Mouse (Mus musculus) MEL (cell line): ENCODE results near the gene Scaf4. TPM values are rescaled to one million over a fixed set of nuclear protein-coding genes. Genes with fewer than 3 reads are reported as not detected.
A peak's percentile ranks its signal among the peaks of the same experiment; 100 is the strongest.

Source experiments
- DNase-seq: peaks from one replicate; pipeline ENCODE4 v3.0.0; 2011; ENCODE audit warnings: low read depth, low spot score
- H3K27ac ChIP-seq: 2 replicates; pipeline ENCODE4 v1.5.1; 2012; ENCODE audit warnings: low read depth, mild to moderate bottlenecking, control low read depth, low read length, moderate library complexity; ENCODE audit not compliant: control insufficient read depth
- H3K27me3 ChIP-seq, 2 experiments: fragments of 150-350 bp in 1 of 2; sonication (generic) in 1 of 2; 2 replicates each; pipeline ENCODE4 v1.6.1; 2012; ENCODE audit warnings: low read length in 2 of 2, mild to moderate bottlenecking in 2 of 2, improper control_type of control experiment in 1 of 2, moderate library complexity in 1 of 2; ENCODE audit not compliant: insufficient read depth in 2 of 2, control insufficient read depth in 1 of 2
- H3K36me3 ChIP-seq, 2 experiments: 2 replicates each; pipeline ENCODE4 v1.6.1; 2012 to 2014; ENCODE audit warnings: low read length in 2 of 2, improper control_type of control experiment in 1 of 2, inconsistent platforms in 1 of 2, mild to moderate bottlenecking in 1 of 2; ENCODE audit not compliant: insufficient read depth in 2 of 2, control insufficient read depth in 1 of 2
- H3K4me1 ChIP-seq, 2 experiments: fragments of 150-350 bp in 1 of 2; sonication (generic) in 1 of 2; 2 replicates each; pipeline ENCODE4 v1.6.1; 2012; ENCODE audit warnings: low read length in 2 of 2, improper control_type of control experiment in 1 of 2, mild to moderate bottlenecking in 1 of 2; ENCODE audit not compliant: insufficient read depth in 2 of 2, control insufficient read depth in 1 of 2
- H3K4me3 ChIP-seq, 2 experiments: fragments of 150-350 bp in 1 of 2; sonication (generic) in 1 of 2; 2 replicates each; pipeline ENCODE4 v1.5.1; 2012; ENCODE audit warnings: low read depth in 2 of 2, low read length in 2 of 2, mild to moderate bottlenecking in 2 of 2, moderate library complexity in 2 of 2, control low read depth in 1 of 2, improper control_type of control experiment in 1 of 2; ENCODE audit not compliant: control insufficient read depth in 1 of 2, insufficient read depth in 1 of 2
- H3K79me2 ChIP-seq: 2 replicates; pipeline ENCODE4 v1.6.1; 2012; ENCODE audit warnings: mild to moderate bottlenecking, low read length, moderate library complexity; ENCODE audit not compliant: control insufficient read depth, poor library complexity, insufficient read depth
- H3K9ac ChIP-seq: 2 replicates; pipeline ENCODE4 v1.6.1; 2012; ENCODE audit warnings: low read depth, mild to moderate bottlenecking, control low read depth, low read length, moderate library complexity; ENCODE audit not compliant: control insufficient read depth, poor library complexity, severe bottlenecking
- H3K9me3 ChIP-seq: fragments of 150-350 bp; sonication (generic); replicated peaks from 2 replicates; pipeline ENCODE4 v1.6.1; 2012; ENCODE audit warnings: mild to moderate bottlenecking, low read length, improper control_type of control experiment, moderate library complexity; ENCODE audit not compliant: insufficient read depth
- BHLHE40 ChIP-seq: IDR thresholded peaks from 2 replicates; pipeline ENCODE4 v1.6.1; 2012; ENCODE audit warnings: low read depth, mild to moderate bottlenecking, inconsistent platforms, low read length, improper control_type of control experiment, borderline replicate concordance
- CHD1 ChIP-seq: IDR thresholded peaks from 2 replicates; pipeline ENCODE4 v1.6.1; 2012; ENCODE audit warnings: low read depth, mild to moderate bottlenecking, inconsistent platforms, low read length, improper control_type of control experiment
- CHD2 ChIP-seq: IDR thresholded peaks from 2 replicates; pipeline ENCODE4 v1.6.1; 2011; ENCODE audit warnings: low read length, improper control_type of control experiment
- CTCF ChIP-seq, 3 experiments: IDR thresholded peaks in 2 of 3; conservative IDR thresholded peaks in 1 of 3; 2 replicates each; pipeline ENCODE4 v1.5.1; 2011 to 2012; ENCODE audit warnings: low read length in 3 of 3, low read depth in 2 of 3, mild to moderate bottlenecking in 2 of 3, improper control_type of control experiment in 1 of 3, inconsistent platforms in 1 of 3, mixed read lengths in 1 of 3, moderate library complexity in 1 of 3; ENCODE audit not compliant: control insufficient read depth in 1 of 3, insufficient read depth in 1 of 3, poor library complexity in 1 of 3, severe bottlenecking in 1 of 3
- E2F4 ChIP-seq: IDR thresholded peaks from 2 replicates; pipeline ENCODE4 v1.6.1; 2011; ENCODE audit warnings: low read depth, low read length, improper control_type of control experiment, borderline replicate concordance
- ELF1 ChIP-seq: IDR thresholded peaks from 2 replicates; pipeline ENCODE4 v1.6.1; 2014; ENCODE audit warnings: low read depth, mild to moderate bottlenecking, inconsistent platforms, low read length, improper control_type of control experiment, moderate library complexity
- EP300 ChIP-seq, 2 experiments: IDR thresholded peaks; 2 replicates each; pipeline ENCODE4 v1.6.1; 2011; ENCODE audit warnings: improper control_type of control experiment in 2 of 2, low read length in 2 of 2, low read depth in 1 of 2, mild to moderate bottlenecking in 1 of 2
- GABPA ChIP-seq: IDR thresholded peaks from 2 replicates; pipeline ENCODE4 v1.6.1; 2012; ENCODE audit warnings: low read depth, mild to moderate bottlenecking, inconsistent platforms, low read length, improper control_type of control experiment, moderate library complexity
- GATA1 ChIP-seq: IDR thresholded peaks from 2 replicates; pipeline ENCODE4 v1.6.1; 2011; ENCODE audit warnings: low read depth, low read length, improper control_type of control experiment
- HCFC1 ChIP-seq: IDR thresholded peaks from 2 replicates; pipeline ENCODE4 v1.6.1; 2012; ENCODE audit warnings: low read depth, mild to moderate bottlenecking, inconsistent platforms, low read length, improper control_type of control experiment, moderate library complexity
- JUND ChIP-seq: IDR thresholded peaks from 2 replicates; pipeline ENCODE4 v1.6.1; 2011; ENCODE audit warnings: low read depth, mild to moderate bottlenecking, improper control_type of control experiment, low read length
- KAT2A ChIP-seq: conservative IDR thresholded peaks from 2 replicates; pipeline ENCODE4 v1.6.1; 2012; ENCODE audit warnings: low read depth, low read length, improper control_type of control experiment, inconsistent platforms
- MAX ChIP-seq: IDR thresholded peaks from 2 replicates; pipeline ENCODE4 v1.6.1; 2011; ENCODE audit warnings: low read length, improper control_type of control experiment
- MAZ ChIP-seq: IDR thresholded peaks from 2 replicates; pipeline ENCODE4 v1.6.1; 2012; ENCODE audit warnings: low read depth, mild to moderate bottlenecking, inconsistent platforms, low read length, improper control_type of control experiment
- MEF2A ChIP-seq: IDR thresholded peaks from 2 replicates; pipeline ENCODE4 v1.6.1; 2014; ENCODE audit warnings: low read depth, mild to moderate bottlenecking, inconsistent platforms, low read length, improper control_type of control experiment; ENCODE audit not compliant: poor library complexity, insufficient replicate concordance, severe bottlenecking; ENCODE audit errors: extremely low read depth
- MYB ChIP-seq: IDR thresholded peaks from 2 replicates; pipeline ENCODE4 v1.6.1; 2011; ENCODE audit warnings: mild to moderate bottlenecking, low read depth, low read length, improper control_type of control experiment
- MYC ChIP-seq: IDR thresholded peaks from 2 replicates; pipeline ENCODE4 v1.6.1; 2011; ENCODE audit warnings: low read depth, mild to moderate bottlenecking, low read length, improper control_type of control experiment, moderate library complexity
- NELFE ChIP-seq: IDR thresholded peaks from 2 replicates; pipeline ENCODE4 v1.6.1; 2011; ENCODE audit warnings: low read depth, low read length, improper control_type of control experiment
- NRF1 ChIP-seq: IDR thresholded peaks from 2 replicates; pipeline ENCODE4 v1.6.1; 2014; ENCODE audit warnings: low read depth, mild to moderate bottlenecking, inconsistent platforms, low read length, improper control_type of control experiment, moderate library complexity; ENCODE audit not compliant: poor library complexity, insufficient read depth, severe bottlenecking
- POLR2A ChIP-seq, 2 experiments: IDR thresholded peaks; 2 replicates each; pipeline ENCODE4 v1.6.1; 2011 to 2012; ENCODE audit warnings: low read length in 2 of 2, mild to moderate bottlenecking in 2 of 2, control low read depth in 1 of 2, improper control_type of control experiment in 1 of 2, low read depth in 1 of 2, moderate library complexity in 1 of 2; ENCODE audit not compliant: control insufficient read depth in 1 of 2, insufficient read depth in 1 of 2, poor library complexity in 1 of 2
- POLR2AphosphoS2 ChIP-seq: IDR thresholded peaks from 2 replicates; pipeline ENCODE4 v1.6.1; 2011; ENCODE audit warnings: low read length, improper control_type of control experiment
- POLR2AphosphoS5 ChIP-seq: IDR thresholded peaks from 2 replicates; pipeline ENCODE4 v1.6.1; 2012; ENCODE audit warnings: low read depth, borderline replicate concordance, mild to moderate bottlenecking, inconsistent platforms, low read length, moderate library complexity, mixed read lengths
- RAD21 ChIP-seq: IDR thresholded peaks from 2 replicates; pipeline ENCODE4 v1.6.1; 2011; ENCODE audit warnings: mild to moderate bottlenecking, low read depth, low read length, improper control_type of control experiment
- RCOR1 ChIP-seq: IDR thresholded peaks from 2 replicates; pipeline ENCODE4 v1.6.1; 2012; ENCODE audit warnings: low read depth, mild to moderate bottlenecking, inconsistent platforms, low read length, improper control_type of control experiment
- SIN3A ChIP-seq: IDR thresholded peaks from 2 replicates; pipeline ENCODE4 v1.6.1; 2012; ENCODE audit warnings: low read length, improper control_type of control experiment, inconsistent platforms
- TAL1 ChIP-seq: IDR thresholded peaks from 2 replicates; pipeline ENCODE4 v1.6.1; 2012; ENCODE audit warnings: mild to moderate bottlenecking, inconsistent platforms, low read length, moderate library complexity, mixed read lengths
- TBP ChIP-seq: IDR thresholded peaks from 2 replicates; pipeline ENCODE4 v1.8.0; 2011; ENCODE audit warnings: low read depth, low read length, improper control_type of control experiment
- TCF12 ChIP-seq: IDR thresholded peaks from 2 replicates; pipeline ENCODE4 v1.6.1; 2014; ENCODE audit warnings: low read depth, mild to moderate bottlenecking, inconsistent platforms, low read length, improper control_type of control experiment, moderate library complexity
- UBTF ChIP-seq: IDR thresholded peaks from 2 replicates; pipeline ENCODE4 v1.6.1; 2012; ENCODE audit warnings: low read depth, mild to moderate bottlenecking, inconsistent platforms, low read length, improper control_type of control experiment, moderate library complexity, borderline replicate concordance; ENCODE audit not compliant: insufficient read depth
- USF1 ChIP-seq: IDR thresholded peaks from 2 replicates; pipeline ENCODE4 v1.6.1; 2014; ENCODE audit warnings: low read depth, mild to moderate bottlenecking, inconsistent platforms, low read length, improper control_type of control experiment, moderate library complexity
- USF2 ChIP-seq, 2 experiments: IDR thresholded peaks; 2 replicates each; pipeline ENCODE4 v1.6.1; 2011 to 2012; ENCODE audit warnings: improper control_type of control experiment in 2 of 2, low read length in 2 of 2, borderline replicate concordance in 1 of 2, inconsistent platforms in 1 of 2, low read depth in 1 of 2, mild to moderate bottlenecking in 1 of 2; ENCODE audit not compliant: insufficient read depth in 1 of 2
- ZC3H11A ChIP-seq: IDR thresholded peaks from 2 replicates; pipeline ENCODE4 v1.6.1; 2012; ENCODE audit warnings: low read depth, mild to moderate bottlenecking, inconsistent platforms, low read length, improper control_type of control experiment
- ZKSCAN1 ChIP-seq: IDR thresholded peaks from 2 replicates; pipeline ENCODE4 v1.6.1; 2012; ENCODE audit warnings: low read depth, mild to moderate bottlenecking, inconsistent platforms, low read length, improper control_type of control experiment, moderate library complexity
- ZNF384 ChIP-seq: IDR thresholded peaks from 2 replicates; pipeline ENCODE4 v1.6.1; 2012; ENCODE audit warnings: low read depth, mild to moderate bottlenecking, inconsistent platforms, low read length, improper control_type of control experiment
- polyA plus RNA-seq, 2 experiments: library from polyadenylated mRNA; stranded (reverse) in 1 of 2; unstranded in 1 of 2; fragments of >175 nt in 1 of 2; fragments of >200 nt in 1 of 2; gene quantifications; 2 replicates each; pipeline versions ENCODE4 v1.2.1 to v1.2.4; 2012; ENCODE audit warnings: low replicate concordance in 2 of 2, low read depth in 1 of 2; ENCODE audit not compliant: insufficient read length in 2 of 2, insufficient read depth in 1 of 2, missing spikeins in 1 of 2
- total RNA-seq: library from RNA; depleted of rRNA; stranded (reverse); fragments of 300-350 nt; gene quantifications from 2 replicates; pipeline ENCODE4 v1.2.3, GENCODE M21; 2012; rRNA removed

Scaf4 gene
- total RNA-seq (12.2 and 12.3 TPM in 2 replicates), polyA plus RNA-seq (10 to 100 TPM in 1 of 2 experiments, not detected in 1; 56.2 TPM)

GRCm38 (mm10) chr16:90283905-90284891 is at the start of gene Scaf4:
Scaf4 (minus strand) TSS chr16:90284503.
- Histone ChIP-seq H3K79me2 (peaks cover 52% of the 10 kb centered on the region), H3K27me3 (no peaks in the 10 kb centered on the region), H3K9me3 (no peaks in the 10 kb centered on the region), H3K36me3 (peaks cover 2 to 28% of the 10 kb centered on the region in 2 experiments; a peak in 2 of 4 replicates), H3K4me1 (peaks cover 13 to 29% of the 10 kb centered on the region in 2 experiments), H3K9ac (peak within 1 kb of the TSS; percentile 99), H3K4me3 (peak within 1 kb of the TSS; percentile 68 to 97), H3K27ac (peak within 1 kb of the TSS; percentile 76)
- DNase-seq: peak; percentile 94
- TF ChIP-seq TCF12 (peak; percentile 43; the same call in 1 of the 2 replicates), E2F4 (no peak), MYB (no peak), JUND (no peak), POLR2AphosphoS5 (no peak), GABPA (no peak), KAT2A (no peak; the same call in 1 of the 2 replicates), RCOR1 (no peak), NRF1 (no peak), ZC3H11A (no peak), ELF1 (peak; percentile 69), MYC (no peak), ZKSCAN1 (no peak), USF1 (peak; percentile 33; the same call in 1 of the 2 replicates), ZNF384 (no peak), UBTF (no peak), CHD2 (no peak), CTCF (IDR thresholded peaks at IDR 0.05 in 2 of 3, conservative IDR thresholded peaks at IDR 0.05 in 1 of 3; ENCODE audit: control insufficient read depth in 1 of 3, insufficient read depth in 1 of 3, low read depth in 2 of 3, low read length in 3 of 3, poor library complexity in 1 of 3, severe bottlenecking in 1 of 3) (no peak), RAD21 (no peak), TAL1 (no peak), EP300 (IDR thresholded peaks at IDR 0.05; ENCODE audit: low read depth in 1 of 2, low read length in 2 of 2) (no peak), USF2 (IDR thresholded peaks at IDR 0.05; ENCODE audit: borderline replicate concordance in 1 of 2, insufficient read depth in 1 of 2, low read depth in 1 of 2, low read length in 2 of 2) (no peak), HCFC1 (peak; percentile 81), POLR2AphosphoS2 (peak; percentile 83), NELFE (peak; percentile 90), TBP (peak; percentile 43; the same call in 1 of the 2 replicates), GATA1 (no peak), SIN3A (peak; percentile 33; the same call in 1 of the 2 replicates), MAZ (peak; percentile 54; the same call in 1 of the 2 replicates), POLR2A (IDR thresholded peaks at IDR 0.05; ENCODE audit: control insufficient read depth in 1 of 2, insufficient read depth in 1 of 2, low read depth in 1 of 2, low read length in 2 of 2, poor library complexity in 1 of 2) (peak; percentile 73 to 85), MAX (peak; percentile 76), BHLHE40 (no peak), CHD1 (peak; percentile 68; the same call in 1 of the 2 replicates), MEF2A (no peak)
